Mouse (Mus musculus) thymus, postnatal 36 days (tissue): ENCODE results near the gene Ctf2.

ENCODE experiments used
- DNase-seq, 2 experiments: peaks; one replicate each; pipeline ENCODE4 v3.0.0; 2022; ENCODE audit warnings: mixed read lengths in 2 of 2

Ctf2 gene

DNA sequence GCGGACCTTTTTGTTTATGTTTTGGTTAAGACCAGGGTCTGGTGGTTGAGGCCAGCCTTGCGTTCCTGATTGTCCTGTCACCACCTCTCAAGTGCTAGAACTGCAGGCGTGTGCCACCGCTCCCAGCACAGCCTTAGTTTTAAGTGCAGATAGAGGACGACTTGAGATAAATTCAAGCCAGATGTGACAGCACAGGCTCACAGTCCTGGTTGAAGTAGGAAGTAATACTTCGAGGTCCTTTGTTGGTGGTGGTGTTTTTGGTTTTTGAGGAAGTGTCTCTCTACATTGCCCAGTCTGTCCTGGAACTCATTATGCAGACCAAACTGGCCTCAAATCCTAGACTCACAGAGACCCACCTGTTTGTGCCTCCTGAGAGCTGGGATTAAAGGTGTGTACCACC lies 27.8 kb upstream of the Ctf2 start:
- DNase-seq: no peak

DNA sequence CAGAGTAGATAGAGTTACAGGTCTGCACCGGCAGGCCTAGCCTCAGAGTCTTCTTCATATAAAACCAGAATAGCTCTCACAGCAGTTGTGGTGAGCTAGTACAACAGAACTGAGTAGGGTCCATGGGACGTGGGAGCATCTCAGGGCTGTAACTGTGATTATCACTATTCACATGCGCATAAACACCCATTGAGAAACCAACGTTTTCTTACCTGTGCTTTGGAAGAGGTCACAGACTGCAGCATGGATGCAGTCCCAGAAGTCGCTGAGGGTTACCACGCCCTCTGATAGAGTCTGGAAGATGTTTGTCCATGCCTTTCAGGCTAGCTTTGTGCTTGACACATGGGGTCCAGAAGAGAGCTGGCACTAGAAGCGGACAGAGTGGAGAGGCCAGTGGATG lies 21.8 kb upstream of the Ctf2 start:
- DNase-seq: no peak

DNA sequence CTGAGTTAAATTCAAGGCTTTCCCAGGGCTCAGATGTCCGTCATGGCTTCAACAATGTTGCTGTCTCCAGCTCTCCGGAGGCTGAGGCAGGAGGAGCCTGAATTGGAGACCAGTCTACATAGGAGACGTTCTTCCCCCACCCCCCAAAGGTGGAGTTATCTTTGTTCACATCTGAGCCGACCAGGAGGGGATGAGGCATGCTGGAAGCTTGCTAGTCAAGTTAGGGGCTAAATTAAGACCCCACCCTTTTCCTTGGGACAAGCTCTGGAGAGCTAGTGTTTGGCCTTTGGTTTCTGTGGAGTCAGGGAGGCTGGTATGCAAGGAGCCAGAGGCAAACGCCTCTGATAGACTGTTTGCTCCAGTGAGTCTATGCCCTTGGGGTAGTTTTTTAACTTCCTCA lies 21.2 kb upstream of the Ctf2 start:
- DNase-seq: no peak

DNA sequence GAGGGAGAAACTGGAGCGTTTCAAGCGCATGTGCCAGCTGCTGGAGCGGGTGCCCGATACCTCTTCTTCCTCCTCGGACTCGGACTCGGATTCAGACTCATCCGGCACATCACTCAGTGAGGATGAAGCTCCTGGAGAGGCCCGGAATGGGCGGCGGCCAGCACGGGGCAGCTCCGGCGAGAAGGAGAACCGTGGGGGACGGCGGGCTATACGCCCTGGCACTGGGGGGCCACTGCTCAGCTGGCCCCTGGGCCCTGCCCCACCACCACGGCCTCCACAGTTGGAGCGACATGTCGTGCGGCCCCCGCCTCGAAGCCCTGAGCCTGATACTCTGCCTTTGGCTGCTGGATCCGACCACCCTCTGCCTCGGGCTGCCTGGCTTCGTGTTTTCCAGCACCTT lies 20.1 kb upstream of the Ctf2 start:
- no peak for DNase-seq

DNA sequence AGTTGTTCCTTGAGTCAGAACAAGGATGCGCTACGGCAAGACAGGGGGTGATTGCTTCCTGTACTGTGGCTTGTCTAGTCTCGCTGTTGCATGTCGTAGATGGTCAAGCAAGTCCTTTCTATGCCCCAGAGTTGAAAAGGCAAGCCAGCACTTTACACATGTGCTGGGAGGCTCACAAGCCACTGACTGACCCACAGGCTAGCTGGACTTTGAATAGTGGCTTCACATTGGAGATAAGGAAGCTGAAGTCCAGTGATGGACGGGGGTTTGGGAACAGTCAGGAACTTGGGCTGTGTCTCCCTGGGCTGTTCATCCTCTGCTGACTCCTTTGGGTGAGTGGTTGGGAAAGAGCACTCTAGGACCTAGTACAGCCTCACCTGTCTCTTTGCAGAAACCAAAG lies 19.7 kb upstream of the Ctf2 start:
- DNase-seq: no peak

DNA sequence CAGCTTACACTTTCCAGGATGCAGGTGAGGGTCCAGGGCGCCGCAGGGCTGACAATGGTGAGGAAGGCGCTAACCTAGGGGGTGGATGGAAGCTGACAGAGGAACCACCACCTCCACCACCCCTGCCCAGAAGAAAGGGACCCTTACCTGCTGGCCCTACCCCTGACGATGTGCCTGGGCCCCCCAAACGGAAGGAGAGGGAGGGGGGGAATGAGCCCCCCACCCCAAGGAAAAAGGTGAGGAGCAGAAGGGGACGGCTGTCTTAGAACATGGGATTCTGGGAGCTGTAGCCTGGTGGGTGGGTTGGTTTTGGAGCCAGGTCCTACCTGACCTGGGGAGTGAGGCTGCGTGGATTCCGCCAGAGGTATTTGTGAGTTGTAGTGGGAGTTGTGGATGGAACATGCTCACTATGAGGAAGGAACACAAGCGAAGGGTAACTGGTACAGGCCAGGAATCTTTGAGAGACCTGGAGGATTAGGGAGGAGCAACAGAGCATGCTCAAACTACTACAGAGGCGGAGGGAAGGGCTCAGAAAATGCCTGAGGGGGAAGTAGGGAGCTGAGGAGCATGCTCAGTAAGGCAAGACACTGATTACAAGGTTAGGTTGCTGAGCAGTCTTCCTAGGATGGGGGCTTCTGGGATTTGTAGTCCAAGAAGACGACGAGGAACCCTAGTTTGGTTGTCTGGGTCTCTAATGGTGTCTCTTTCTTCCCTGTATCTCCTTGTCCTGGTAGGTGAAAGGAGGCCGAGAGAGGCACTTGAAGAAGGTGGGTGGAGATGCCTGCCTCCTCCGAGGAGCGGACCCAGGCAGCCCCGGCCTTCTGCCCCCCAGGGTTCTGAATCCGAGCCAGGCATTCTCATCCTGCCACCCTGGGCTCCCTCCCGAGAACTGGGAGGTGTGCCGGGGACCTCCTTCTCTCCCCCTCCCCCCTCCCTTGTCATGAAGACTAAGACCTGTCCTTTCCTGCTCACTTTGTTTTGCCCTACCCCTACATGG lies 18.5 kb upstream of the Ctf2 start:
- no peak for DNase-seq

DNA sequence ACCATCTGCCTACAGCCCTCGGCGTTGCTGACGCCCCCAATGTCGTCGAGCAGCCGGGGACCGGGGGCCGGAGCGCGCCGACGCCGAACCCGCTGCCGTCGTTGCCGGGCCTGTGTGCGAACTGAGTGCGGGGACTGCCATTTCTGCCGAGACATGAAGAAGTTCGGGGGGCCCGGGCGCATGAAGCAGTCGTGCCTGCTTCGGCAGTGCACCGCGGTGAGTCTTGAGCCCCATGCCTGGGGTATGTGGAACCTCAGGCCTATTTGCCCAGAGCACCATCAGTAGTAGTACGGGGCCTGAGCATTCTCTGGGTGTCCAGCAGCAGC lies 16.2 kb upstream of the Ctf2 start:
- no peak for DNase-seq

DNA sequence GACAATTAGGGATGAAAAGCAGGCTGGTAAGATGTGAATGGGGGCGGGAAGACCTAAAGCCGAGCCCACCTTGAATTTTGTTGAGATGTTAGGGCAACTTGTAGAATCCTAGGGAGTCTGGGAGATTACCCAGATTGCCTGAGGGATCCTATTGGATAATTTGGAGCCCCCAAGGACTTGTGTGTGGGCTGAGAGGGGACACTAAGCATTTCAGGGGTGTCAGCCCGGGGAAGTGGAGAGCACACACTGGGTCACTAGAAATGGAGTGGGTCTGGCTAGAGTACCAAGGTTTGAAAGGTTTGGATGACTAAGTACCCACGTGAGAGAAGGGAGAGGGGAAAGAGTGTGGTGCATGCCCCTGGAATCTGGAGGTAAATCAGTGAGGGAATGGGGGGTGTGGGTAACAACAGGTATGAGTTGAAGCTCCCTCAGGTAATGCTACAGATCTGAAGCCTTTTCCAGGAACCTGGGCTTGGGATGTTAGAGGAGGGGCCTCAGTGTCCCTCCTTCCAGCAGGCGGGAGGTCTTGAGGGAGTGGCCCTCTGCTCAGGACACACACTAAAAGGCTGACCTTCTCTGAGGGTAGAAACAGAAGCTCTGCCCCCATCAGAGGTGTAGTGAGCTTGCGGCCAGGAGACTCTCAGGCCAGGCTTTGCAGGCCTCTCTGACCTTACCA lies 15.7 kb upstream of the Ctf2 start:
- DNase-seq: no peak

DNA sequence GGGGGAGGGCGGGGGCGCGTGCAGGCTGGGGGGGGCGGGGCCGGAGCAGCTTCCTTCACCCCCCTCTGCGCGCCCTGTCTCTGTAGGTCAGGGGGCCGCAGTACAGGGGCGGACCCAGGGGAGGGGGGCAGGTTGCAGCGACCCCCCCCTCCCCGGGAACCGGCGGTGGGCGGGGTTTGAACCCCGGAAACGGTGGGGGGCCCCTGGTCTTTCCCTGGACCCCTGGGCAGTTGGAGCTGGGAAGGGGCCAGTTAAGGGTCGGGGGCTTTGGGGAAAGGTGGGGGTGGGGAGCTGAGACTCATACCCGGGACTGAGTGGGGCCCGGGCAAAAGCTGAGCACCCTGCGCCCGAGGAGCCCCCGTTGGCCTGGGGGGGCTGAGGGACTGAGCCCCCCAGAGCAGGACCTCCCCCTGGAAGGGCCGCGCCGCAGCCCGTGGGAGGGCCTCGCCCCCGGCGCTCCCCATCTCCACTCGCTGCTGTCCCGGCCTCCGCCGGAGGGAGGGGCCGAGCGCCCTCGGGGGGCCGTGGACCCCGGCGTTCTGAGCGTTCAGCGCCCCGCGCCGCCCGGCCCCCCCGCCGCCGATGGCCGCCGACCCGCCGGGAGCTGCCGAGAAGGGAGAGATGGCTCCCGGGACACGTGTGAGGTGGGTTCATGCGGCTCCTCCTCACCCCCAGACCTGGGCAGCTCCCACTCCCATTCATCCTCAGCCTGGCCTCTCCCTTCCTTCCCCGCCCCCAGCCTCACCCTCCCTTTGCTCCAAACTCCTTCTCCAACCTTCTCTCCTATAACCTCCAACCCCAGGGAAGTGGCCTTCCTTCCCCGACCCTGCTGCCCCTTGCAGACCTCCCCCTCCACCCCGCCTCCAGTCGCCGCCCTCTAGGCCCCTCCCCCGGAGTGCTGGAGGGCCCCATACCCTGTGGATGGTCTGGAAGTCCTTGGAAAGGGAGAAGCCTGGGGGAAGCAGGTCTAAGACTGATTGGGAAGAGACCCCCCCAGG lies 14.8 kb upstream of the Ctf2 start:
- peak; percentile 36 to 62 for DNase-seq

DNA sequence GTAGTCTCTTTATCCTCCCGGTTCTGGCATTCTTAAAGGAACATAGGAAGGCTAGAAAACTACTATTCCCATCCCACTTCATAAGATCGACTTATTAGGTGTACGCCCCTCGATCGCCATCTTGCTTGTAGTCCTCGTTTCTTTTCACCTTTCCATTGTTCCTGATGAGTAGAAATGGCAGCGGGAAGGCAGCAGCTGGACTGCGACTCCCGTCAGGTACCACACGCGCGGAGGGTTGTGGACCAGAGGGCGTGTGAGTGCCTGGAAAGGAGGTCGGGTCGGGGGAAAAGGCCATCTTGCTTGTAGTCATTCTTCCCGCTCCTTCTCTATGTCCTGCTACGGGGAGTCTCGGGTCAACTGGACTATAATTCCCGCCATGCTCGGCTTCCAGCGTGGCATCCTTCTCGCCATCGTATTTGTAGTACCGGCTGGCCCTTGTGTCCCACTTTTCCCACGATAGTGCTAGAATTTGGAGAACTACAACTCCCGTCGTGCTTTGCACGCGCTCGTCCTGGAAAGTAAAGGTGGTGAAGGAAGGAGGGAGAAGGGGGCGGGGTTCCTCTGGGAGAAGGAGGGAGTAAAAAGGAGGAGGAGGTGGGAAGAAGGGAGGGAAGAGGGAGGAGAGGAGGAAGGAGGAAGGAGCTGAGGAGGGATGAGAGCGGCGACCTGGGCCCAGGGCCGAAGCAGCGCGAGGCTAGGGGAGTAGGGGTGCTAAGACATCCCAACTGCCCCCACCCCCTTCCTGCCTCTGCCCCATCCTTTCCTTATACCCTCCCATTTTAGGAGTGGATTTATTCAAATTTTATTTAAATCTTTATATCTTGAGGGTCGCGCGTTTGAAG lies 13.9 kb upstream of the Ctf2 start:
- DNase-seq: peak; percentile 71 to 74

DNA sequence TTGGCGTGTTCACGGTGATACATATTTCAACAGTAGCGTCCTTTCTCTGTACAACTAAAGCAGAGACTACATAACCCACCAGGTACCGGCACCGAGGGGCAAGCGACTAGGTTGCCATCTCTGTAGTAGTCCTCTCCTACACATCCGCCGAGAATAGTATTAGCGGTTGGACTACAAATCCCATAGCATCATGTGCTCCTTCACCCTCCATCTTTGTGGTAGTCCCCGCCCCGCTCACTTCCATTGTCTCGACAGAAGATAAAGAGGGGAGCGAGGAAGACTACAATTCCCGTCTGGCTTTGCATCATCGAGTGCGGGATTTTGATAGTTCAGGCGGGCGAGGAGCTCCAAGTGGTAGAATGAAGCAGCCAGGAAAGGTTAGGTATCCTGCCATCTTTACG lies 13.3 kb upstream of the Ctf2 start:
- peak; percentile 84 to 89 for DNase-seq

DNA sequence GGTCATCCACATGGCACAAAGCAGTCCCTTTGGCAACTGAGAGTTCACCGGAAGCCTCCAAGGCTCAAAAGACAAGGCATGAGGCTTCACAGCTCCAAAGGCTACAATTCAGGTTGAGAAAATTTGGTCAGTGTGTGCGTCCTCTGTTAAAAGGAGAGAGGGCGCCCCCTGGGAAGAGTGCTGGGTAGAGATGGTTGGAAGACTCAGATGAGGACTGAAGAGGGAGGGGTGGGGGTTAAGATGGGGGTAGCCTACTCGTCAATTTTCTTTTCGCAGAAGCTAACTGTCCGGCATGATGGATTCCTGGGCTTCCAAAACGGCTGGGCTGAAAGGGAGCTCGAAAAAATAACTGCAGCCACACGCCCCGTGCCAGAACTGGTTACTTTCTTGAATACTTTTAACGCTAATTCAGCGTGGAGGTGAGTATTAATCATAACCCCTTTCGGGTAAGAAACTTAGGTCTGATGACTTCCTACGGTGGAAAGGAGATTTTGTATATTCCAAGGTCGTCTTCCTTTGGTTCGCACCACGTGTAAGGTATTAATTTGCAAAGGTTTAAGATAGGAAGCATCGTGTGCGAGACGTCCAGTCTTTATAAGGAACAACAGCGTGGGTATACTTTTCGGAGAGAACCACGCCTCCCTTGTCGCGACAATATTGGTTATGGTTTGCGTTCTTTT lies 12.5 kb upstream of the Ctf2 start, which contains the start of gene Fbxl19:
Gene Fbxl19 (plus strand): TSS at position 178 of the 680 bp plus-strand sequence.
- peak; percentile 72 to 75 for DNase-seq

DNA sequence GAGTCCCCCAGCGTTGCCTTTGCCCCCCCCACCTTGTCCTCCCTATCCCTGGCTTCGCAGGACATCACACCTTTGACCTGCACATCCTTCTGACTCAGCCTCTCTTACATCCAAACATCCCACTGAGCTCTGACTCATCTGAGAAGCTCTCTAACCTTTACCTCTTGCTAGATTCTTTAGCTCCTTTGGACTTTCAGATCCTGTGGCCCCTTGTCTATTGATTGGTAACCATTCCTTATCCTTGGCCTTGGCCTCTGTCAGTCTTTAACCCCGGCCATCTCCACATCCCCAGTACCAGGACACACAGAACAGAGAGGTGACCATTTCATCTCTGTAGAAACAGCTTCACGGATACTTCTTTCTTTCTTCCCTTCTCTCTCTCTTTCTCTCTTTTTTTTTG lies 1.8 kb downstream of the Ctf2 start:
- DNase-seq: no peak

DNA sequence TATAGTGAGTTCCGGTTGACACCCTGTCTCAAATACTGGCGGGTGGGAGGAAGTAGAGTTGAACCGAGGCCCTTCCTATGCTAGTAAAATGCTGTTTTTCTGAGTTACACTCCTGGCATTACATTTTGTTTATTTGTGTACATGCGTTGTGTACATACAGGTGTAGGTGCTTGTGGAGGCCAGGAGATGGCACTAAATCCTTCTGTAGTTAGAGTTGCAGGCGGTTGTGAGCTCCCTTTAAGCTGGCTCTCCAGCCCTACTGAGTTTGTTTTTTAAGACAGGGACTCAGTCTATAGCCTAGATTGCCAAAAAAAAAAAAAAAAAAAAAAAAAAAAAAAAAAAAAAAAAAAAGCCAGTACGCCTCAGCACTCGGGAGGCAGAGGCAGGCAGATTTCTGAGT lies 4.1 kb downstream of the Ctf2 start:
- no peak for DNase-seq

DNA sequence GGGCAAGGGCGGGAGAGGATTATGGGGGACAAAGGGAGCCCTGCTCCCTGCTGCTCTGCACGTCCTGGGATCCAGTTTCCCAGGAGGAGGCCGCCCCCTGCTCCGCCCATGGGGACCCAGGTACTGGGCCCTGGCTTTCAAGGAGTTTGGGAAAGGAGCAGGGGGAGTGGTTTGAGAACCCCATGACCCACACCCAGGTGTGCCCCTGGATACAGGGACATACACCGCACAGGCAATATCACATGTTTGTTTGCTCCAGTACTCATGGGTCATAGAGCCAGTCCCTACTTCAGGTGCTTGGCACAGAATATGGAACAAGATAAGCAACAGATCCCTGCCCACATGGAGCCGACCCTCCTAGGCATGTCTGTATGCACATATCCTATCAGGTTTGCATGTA lies 6.0 kb downstream of the Ctf2 start:
- DNase-seq: no peak

DNA sequence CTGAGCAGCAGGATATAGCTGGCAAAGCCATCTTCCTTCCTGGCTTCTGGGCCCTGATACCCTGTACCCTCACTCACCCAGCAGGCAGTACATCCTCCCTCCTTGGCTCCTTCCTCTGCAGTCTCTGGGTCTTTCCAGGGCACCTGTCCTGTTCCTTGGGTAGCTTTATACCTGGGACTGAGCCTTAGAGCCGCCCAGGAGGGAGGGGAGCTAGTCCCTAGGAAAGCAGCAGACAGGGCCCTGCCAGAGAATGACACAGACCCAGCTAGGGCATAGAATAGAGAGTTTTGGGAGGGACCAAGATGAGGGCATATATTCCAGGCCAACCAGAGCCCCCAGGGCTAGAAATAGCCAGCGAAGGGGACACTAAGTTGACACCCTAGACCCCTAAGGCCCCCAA lies 6.5 kb downstream of the Ctf2 start:
- DNase-seq: no peak

DNA sequence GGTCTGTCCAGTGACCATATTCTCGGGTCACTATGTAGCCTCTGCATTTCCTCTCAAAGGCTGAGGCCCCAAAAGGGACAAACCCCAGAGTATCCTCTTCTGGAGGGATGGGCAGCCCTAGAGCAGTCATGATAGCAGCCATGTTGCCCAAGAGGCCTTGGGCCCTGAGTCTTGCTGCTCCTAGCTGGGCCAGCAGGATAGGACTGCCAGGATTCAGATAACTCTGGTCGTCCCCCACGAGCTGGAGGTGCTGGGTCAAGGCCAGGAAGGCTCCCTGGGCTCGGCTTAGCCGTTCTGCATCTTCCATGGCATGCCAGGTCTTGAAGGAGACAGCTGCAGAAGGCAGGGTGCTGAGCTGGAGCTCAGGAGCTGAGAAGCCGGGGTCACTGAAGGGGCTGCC lies 12.7 kb downstream of the Ctf2 start:
- DNase-seq: no peak

DNA sequence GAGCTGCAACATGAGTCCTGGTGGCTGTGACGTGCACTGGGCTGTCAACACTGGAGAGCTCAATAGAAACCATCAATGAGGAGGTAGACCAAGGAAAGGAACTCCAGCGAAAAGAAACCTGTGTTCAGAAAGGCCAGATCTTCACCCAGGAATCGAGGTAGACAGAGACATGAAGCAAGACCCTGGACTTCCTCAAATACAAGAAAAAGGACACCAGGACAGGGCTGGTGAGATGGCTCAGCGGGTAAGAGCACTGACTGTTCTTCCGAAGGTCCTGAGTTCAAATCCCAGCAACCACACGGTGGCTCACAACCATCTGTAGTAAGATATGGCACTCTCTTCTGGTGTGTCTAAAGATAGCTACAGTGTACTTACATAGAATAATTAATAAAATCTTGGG lies 13.6 kb downstream of the Ctf2 start:
- DNase-seq: no peak

DNA sequence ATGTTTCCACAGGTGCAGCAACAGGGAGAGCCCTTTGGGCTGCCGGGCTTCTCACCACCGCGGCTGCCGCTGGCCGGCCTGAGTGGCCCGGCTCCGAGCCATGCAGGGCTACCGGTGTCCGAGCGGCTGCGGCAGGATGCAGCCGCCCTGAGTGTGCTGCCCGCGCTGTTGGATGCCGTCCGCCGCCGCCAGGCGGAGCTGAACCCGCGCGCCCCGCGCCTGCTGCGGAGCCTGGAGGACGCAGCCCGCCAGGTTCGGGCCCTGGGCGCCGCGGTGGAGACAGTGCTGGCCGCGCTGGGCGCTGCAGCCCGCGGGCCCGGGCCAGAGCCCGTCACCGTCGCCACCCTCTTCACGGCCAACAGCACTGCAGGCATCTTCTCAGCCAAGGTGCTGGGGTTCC lies 15.0 kb downstream of the Ctf2 start:
- DNase-seq: peak; percentile 70 to 72

DNA sequence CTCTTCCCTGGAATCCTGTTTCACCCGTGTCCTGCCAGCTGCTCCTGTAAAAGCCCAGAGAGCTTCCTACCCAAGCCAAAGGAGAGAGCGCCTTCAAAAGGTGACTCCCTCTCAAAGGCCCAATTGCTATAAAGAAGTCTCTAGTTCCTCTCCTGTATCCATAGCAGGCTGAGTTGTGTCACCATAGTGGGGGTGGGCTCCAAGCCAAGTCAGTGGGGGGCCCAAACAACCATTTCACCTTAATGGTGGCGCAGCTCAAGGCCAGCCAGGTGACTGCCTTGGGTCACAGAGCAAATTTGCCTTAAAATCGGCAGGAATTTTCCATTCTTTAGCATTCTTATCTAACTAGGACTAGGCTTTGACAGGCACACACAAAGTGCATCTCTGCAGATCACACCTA lies 17.1 kb downstream of the Ctf2 start:
- DNase-seq: no peak
